Mouse (Mus musculus) E14TG2a.4 (cell line): Measurements from ENCODE around the gene Uts2.

Source experiments
- CTCF ChIP-seq: conservative IDR thresholded peaks from 2 replicates; pipeline ENCODE4 v1.5.1; 2014; ENCODE audit warnings: low read length
- NANOG ChIP-seq: IDR thresholded peaks from 2 replicates; pipeline ENCODE4 v1.6.1; 2014; ENCODE audit warnings: borderline replicate concordance, low read length, mixed read lengths
- POU5F1 ChIP-seq: IDR thresholded peaks from 2 replicates; pipeline ENCODE4 v1.6.1; 2014; ENCODE audit warnings: low read length, borderline replicate concordance

GRCm38 (mm10) chr4:151044037-151044943 is 47.4 kb downstream of the Uts2 start, which contains the start of gene Per3:
- TF ChIP-seq CTCF (no peak), NANOG (no peak), POU5F1 (no peak)
